Mouse (Mus musculus) kidney, adult 2 months (tissue): ENCODE data around the gene Bcr.

Source experiments
- CTCF ChIP-seq: fragments of 200-500 bp; conservative IDR thresholded peaks from 2 replicates; pipeline ENCODE4 v1.5.1; 2011; ENCODE audit warnings: low read depth, mild to moderate bottlenecking, control low read depth, low read length, moderate library complexity, mixed read lengths; ENCODE audit not compliant: insufficient read depth, insufficient read length
- POLR2A ChIP-seq: fragments of 200-500 bp; IDR thresholded peaks from one replicate; pipeline ENCODE4 v1.6.1; 2011; ENCODE audit warnings: low read depth, low read length, control low read depth

DNA sequence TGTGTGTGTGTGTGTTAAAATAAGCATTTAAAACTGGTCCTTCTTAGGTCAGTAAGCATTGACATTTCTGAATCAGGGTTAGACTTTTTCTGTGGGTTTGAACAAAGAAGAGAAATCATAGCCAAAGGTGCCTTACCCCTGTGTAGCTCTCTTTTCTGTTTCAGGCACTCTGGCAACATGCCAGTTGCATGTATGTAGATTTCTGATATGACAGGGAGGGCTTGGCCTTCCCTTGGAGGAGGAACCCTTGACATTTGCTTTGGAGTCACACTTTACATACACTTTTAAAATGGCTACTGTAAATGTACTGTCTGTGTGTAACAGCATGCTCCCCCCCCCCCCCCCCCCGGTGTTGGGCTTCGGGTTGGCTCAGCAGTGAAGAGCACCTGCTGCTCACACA is 164.2 kb downstream of the Bcr start:
- no peak for TF ChIP-seq POLR2A
- no peak for TF ChIP-seq CTCF
